Mouse (Mus musculus): Measurements from ENCODE around the gene Nudt22. TPM values are rescaled to one million over a fixed set of nuclear protein-coding genes. Genes with fewer than 3 reads are reported as not detected.

Nudt22 gene
- polyA plus RNA-seq (2016; fragmentation: Nextera tagmentation; extraction: Ambion mirVana): 23.9 and 25.2 TPM in 2 replicates

GRCm38 (mm10) chr19:6996006-6996405 lies at the start of gene Nudt22, which contains the start of gene Trpt1:
Gene Nudt22, minus strand, starts transcription at chr19:6996117.
Gene Trpt1, plus strand, starts transcription at chr19:6996131.
- H3K4me3 ChIP-seq: peak within 1 kb of the TSS; percentile 73
- peaks cover 29% of the 10 kb centered on the region for H3K36me3 ChIP-seq
- DNase-seq (ENCODE audit: low spot score): peak; percentile 96
- H3K27ac ChIP-seq: peak within 1 kb of the TSS; percentile 89
- WGBS: under 1% methylated on average over 24 of the region's 24 CpGs
- peaks cover 58% of the 10 kb centered on the region for H3K4me1 ChIP-seq
- no peaks in the 10 kb centered on the region for H3K27me3 ChIP-seq (ENCODE audit: insufficient read depth, poor library complexity, severe bottlenecking)
- H3K9me3 ChIP-seq: no peaks in the 10 kb centered on the region

GRCm38 (mm10) chr19:7044706-7045105 lies 48.8 kb upstream of the Nudt22 start:
- peaks cover 14% of the 10 kb centered on the region for H3K4me1 ChIP-seq

GRCm38 (mm10) chr19:7044279-7044678 lies 48.4 kb upstream of the Nudt22 start:
- Histone ChIP-seq H3K36me3 (no peaks in the 10 kb centered on the region), H3K9me3 (no peaks in the 10 kb centered on the region), H3K4me3 (no peak overlapping the region), H3K4me1 (peaks cover 14% of the 10 kb centered on the region), H3K27me3 (ENCODE audit: insufficient read depth, poor library complexity, severe bottlenecking) (no peaks in the 10 kb centered on the region), H3K27ac (peak overlapping the region; percentile 77)
- no peak for DNase-seq (ENCODE audit: low spot score)
- 61% methylated on average over 4 of the region's 4 CpGs for WGBS

More at GRCm38 (mm10) chr19:7044706-7045105, 48.8 kb upstream of the Nudt22 start:
- 23% methylated on average over 4 of the region's 4 CpGs for WGBS
- DNase-seq (ENCODE audit: low spot score): no peak
- H3K9me3 ChIP-seq: no peaks in the 10 kb centered on the region
- no peaks in the 10 kb centered on the region for H3K36me3 ChIP-seq
- H3K4me3 ChIP-seq: no peak overlapping the region
- no peaks in the 10 kb centered on the region for H3K27me3 ChIP-seq (ENCODE audit: insufficient read depth, poor library complexity, severe bottlenecking)
- H3K27ac ChIP-seq: peak overlapping the region; percentile 77

GRCm38 (mm10) chr19:7041171-7041570 lies 45.3 kb upstream of the Nudt22 start:
- Histone ChIP-seq H3K27ac (peak overlapping the region; percentile 93; the same call in 1 of the 2 replicates), H3K27me3 (ENCODE audit: insufficient read depth, poor library complexity, severe bottlenecking) (no peaks in the 10 kb centered on the region), H3K9me3 (no peaks in the 10 kb centered on the region), H3K36me3 (peaks cover 7% of the 10 kb centered on the region), H3K4me3 (peak overlapping the region; percentile 96), H3K4me1 (peaks cover 37% of the 10 kb centered on the region)
- 96% methylated on average over 2 of the region's 2 CpGs for WGBS
- DNase-seq (ENCODE audit: low spot score): no peak

- Histone ChIP-seq H3K27ac (peak overlapping the region; percentile 93), H3K9me3 (no peaks in the 10 kb centered on the region), H3K4me1 (peaks cover 37% of the 10 kb centered on the region), H3K4me3 (peak overlapping the region; percentile 96), H3K27me3 (ENCODE audit: insufficient read depth, poor library complexity, severe bottlenecking) (no peaks in the 10 kb centered on the region), H3K36me3 (peaks cover 7% of the 10 kb centered on the region)
- no peak for DNase-seq (ENCODE audit: low spot score)
- 23% methylated on average over 13 of the region's 13 CpGs for WGBS
Measured at GRCm38 (mm10) chr19:7040637-7041130, 44.8 kb upstream of the Nudt22 start.

GRCm38 (mm10) chr19:7039841-7040636 lies 44.1 kb upstream of the Nudt22 start, which contains the start of gene Stip1:
Gene Stip1, minus strand, starts transcription at chr19:7039967.
- peak within 1 kb of the TSS; percentile 98 for H3K27ac ChIP-seq
- H3K9me3 ChIP-seq: no peaks in the 10 kb centered on the region
- H3K4me1 ChIP-seq: peaks cover 37% of the 10 kb centered on the region
- under 1% methylated on average over 49 of the region's 49 CpGs for WGBS
- H3K27me3 ChIP-seq (ENCODE audit: insufficient read depth, poor library complexity, severe bottlenecking): no peaks in the 10 kb centered on the region
- H3K4me3 ChIP-seq: peak within 1 kb of the TSS; percentile 96
- DNase-seq (ENCODE audit: low spot score): peak; percentile 100
- H3K36me3 ChIP-seq: peaks cover 14% of the 10 kb centered on the region

- peak overlapping the region; percentile 96 for H3K4me3 ChIP-seq
- 2% methylated on average over 35 of the region's 35 CpGs for WGBS
Measured at GRCm38 (mm10) chr19:7039088-7039720, 43.3 kb upstream of the Nudt22 start.

GRCm38 (mm10) chr19:7034006-7034405 lies 38.1 kb upstream of the Nudt22 start:
- no peak for DNase-seq (ENCODE audit: low spot score)
- Histone ChIP-seq H3K4me3 (no peak overlapping the region), H3K4me1 (peaks cover 23% of the 10 kb centered on the region), H3K36me3 (peaks cover 71% of the 10 kb centered on the region), H3K27me3 (ENCODE audit: insufficient read depth, poor library complexity, severe bottlenecking) (no peaks in the 10 kb centered on the region), H3K9me3 (no peaks in the 10 kb centered on the region), H3K27ac (no peak overlapping the region)
- 92% methylated on average over 5 of the region's 5 CpGs for WGBS

More at GRCm38 (mm10) chr19:7039088-7039720, 43.3 kb upstream of the Nudt22 start:
- Histone ChIP-seq H3K9me3 (no peaks in the 10 kb centered on the region), H3K27me3 (ENCODE audit: insufficient read depth, poor library complexity, severe bottlenecking) (no peaks in the 10 kb centered on the region), H3K27ac (peak overlapping the region; percentile 98), H3K36me3 (peaks cover 20% of the 10 kb centered on the region), H3K4me1 (peaks cover 29% of the 10 kb centered on the region)
- DNase-seq (ENCODE audit: low spot score): peak; percentile 84

- no peak for DNase-seq (ENCODE audit: low spot score)
- H3K4me3 ChIP-seq: no peak overlapping the region
- 96% methylated on average over 5 of the region's 5 CpGs for WGBS
Measured at GRCm38 (mm10) chr19:7029531-7029930, 33.6 kb upstream of the Nudt22 start.

GRCm38 (mm10) chr19:7020224-7020641 lies 24.3 kb upstream of the Nudt22 start:
- peaks cover 86% of the 10 kb centered on the region for H3K36me3 ChIP-seq
- H3K9me3 ChIP-seq: no peaks in the 10 kb centered on the region
- no peak for DNase-seq (ENCODE audit: low spot score)
- no peak overlapping the region for H3K4me3 ChIP-seq
- H3K4me1 ChIP-seq: peaks cover 26% of the 10 kb centered on the region
- 47% methylated on average over 3 of the region's 3 CpGs for WGBS
- 0 out of 2 replicates have a peak overlapping the region, but pooled peaks have one; percentile 47 for H3K27ac ChIP-seq
- no peaks in the 10 kb centered on the region for H3K27me3 ChIP-seq (ENCODE audit: insufficient read depth, poor library complexity, severe bottlenecking)

More at GRCm38 (mm10) chr19:7029531-7029930, 33.6 kb upstream of the Nudt22 start:
- Histone ChIP-seq H3K9me3 (no peaks in the 10 kb centered on the region), H3K27me3 (ENCODE audit: insufficient read depth, poor library complexity, severe bottlenecking) (no peaks in the 10 kb centered on the region), H3K36me3 (peaks cover 96% of the 10 kb centered on the region), H3K4me1 (no peaks in the 10 kb centered on the region), H3K27ac (no peak overlapping the region)

- peaks cover 26% of the 10 kb centered on the region for H3K4me1 ChIP-seq
- WGBS: 66% methylated on average over 5 of the region's 5 CpGs
- H3K27ac ChIP-seq: peak within 1 kb of the TSS; percentile 47; the same call in 1 of the 2 replicates
- peaks cover 81% of the 10 kb centered on the region for H3K36me3 ChIP-seq
- DNase-seq (ENCODE audit: low spot score): no peak
- H3K4me3 ChIP-seq: peak within 1 kb of the TSS; percentile 16; the same call in 1 of the 2 replicates
- H3K27me3 ChIP-seq (ENCODE audit: insufficient read depth, poor library complexity, severe bottlenecking): no peaks in the 10 kb centered on the region
- H3K9me3 ChIP-seq: no peaks in the 10 kb centered on the region
Measured at GRCm38 (mm10) chr19:7019191-7019590, 23.3 kb upstream of the Nudt22 start, which contains the start of gene Fermt3. Gene Fermt3, minus strand, starts transcription at chr19:7019469.

GRCm38 (mm10) chr19:7018546-7018945 lies 22.6 kb upstream of the Nudt22 start:
- WGBS: 80% methylated on average over 11 of the region's 11 CpGs
- peaks cover 82% of the 10 kb centered on the region for H3K36me3 ChIP-seq
- H3K4me3 ChIP-seq: peak overlapping the region; percentile 16; the same call in 1 of the 2 replicates
- H3K27me3 ChIP-seq (ENCODE audit: insufficient read depth, poor library complexity, severe bottlenecking): no peaks in the 10 kb centered on the region
- peak overlapping the region; percentile 47; the same call in 1 of the 2 replicates for H3K27ac ChIP-seq
- peaks cover 26% of the 10 kb centered on the region for H3K4me1 ChIP-seq
- no peaks in the 10 kb centered on the region for H3K9me3 ChIP-seq
- no peak for DNase-seq (ENCODE audit: low spot score)

All from heart, embryonic 10.5 days (tissue).